Mouse (Mus musculus): ENCODE measurements at regions not wholly inside any gene's neighbourhood (a gene's known extent, or its start where the extent isn't known, plus 50 kb on each side); places are given as distances from the start of the nearest gene placed in this dataset.
A peak's percentile ranks its signal among the peaks of the same experiment; 100 is the strongest.

DNA sequence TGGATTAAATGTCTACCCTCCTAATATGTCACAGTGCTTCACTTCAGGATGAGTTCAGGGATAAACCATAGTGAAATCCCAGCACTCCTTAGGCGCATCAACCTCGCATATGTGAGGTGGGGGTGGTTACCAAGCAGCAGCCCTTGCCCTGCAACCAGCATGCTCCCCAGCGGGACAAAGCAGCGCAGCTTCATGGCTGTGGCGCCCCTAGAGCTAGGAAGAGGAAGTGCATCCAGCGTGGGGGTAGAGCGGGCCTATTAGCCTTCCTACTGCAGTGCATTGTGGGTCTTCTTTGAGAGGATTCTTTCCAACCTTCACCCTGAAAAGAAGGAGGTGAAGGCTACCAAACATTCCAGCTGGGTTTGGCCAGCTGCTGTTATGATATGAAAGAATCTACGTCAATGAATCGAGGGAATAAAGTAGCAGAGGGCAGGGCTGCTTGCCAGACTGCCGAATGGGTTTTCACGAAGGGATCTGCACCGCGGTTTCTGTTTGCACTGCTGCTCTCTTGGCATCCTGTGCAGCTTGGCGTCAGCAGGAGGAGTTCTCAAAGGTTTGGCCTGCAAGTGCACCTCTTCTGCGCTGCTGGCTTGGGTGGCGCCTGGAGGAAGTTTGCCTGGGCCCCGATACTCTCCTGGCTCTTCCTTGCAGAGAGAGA, 77.4 kb upstream of the Max start:
- peak; percentile 88 for DNase-seq (ENCODE audit: low read depth, low spot score)
- peak overlapping the region; percentile 8 to 47; a peak in 3 of 4 replicates for H3K4me3 ChIP-seq (ENCODE audit: insufficient read depth in 1 of 2, low read depth in 1 of 2, low read length in 2 of 2, poor library complexity in 1 of 2, severe bottlenecking in 1 of 2)
- TF ChIP-seq HCFC1 (IDR thresholded peaks at IDR 0.05; ENCODE audit: borderline replicate concordance, insufficient read depth, low read length): peak; percentile 65; the same call in 1 of the 2 replicates
- 0 out of 2 replicates have a peak, but pooled peaks have one; percentile 45 for TF ChIP-seq ZC3H11A (IDR thresholded peaks at IDR 0.05; ENCODE audit: borderline replicate concordance, low read depth, low read length)
- no peak for TF ChIP-seq CHD2 (IDR thresholded peaks at IDR 0.05; ENCODE audit: low read depth, low read length)
- in situ Hi-C loops (cut with MboI; ENCODE audit: low sequenced_read_pairs in 2 of 2, unreplicated experiment in 2 of 2): no loop called here
- H3K9me3 ChIP-seq (ENCODE audit: control insufficient read depth, insufficient read depth, low read depth, low read length): no peaks in the 10 kb centered on the region
- H3K36me3 ChIP-seq (ENCODE audit: control insufficient read depth, insufficient read depth, low read length, poor library complexity, severe bottlenecking): no peaks in the 10 kb centered on the region
- H3K4me1 ChIP-seq (ENCODE audit: control insufficient read depth in 2 of 2, insufficient read depth in 2 of 2, low read length in 2 of 2, poor library complexity in 1 of 2): peaks cover 0 to 4% of the 10 kb centered on the region in 2 experiments; a peak in 1 of 4 replicates
- H3K9ac ChIP-seq (ENCODE audit: insufficient read depth, low read depth, low read length, poor library complexity, severe bottlenecking): peak overlapping the region; percentile 20
- no peak overlapping the region for H3K27ac ChIP-seq (ENCODE audit: insufficient read depth, low read depth, low read length, poor library complexity, severe bottlenecking)

GRCm38 (mm10) chr12:77035676-77036075, 73.7 kb upstream of the Max start:
- Histone ChIP-seq H3K9ac (ENCODE audit: insufficient read depth, low read depth, low read length, poor library complexity, severe bottlenecking) (no peak overlapping the region), H3K9me3 (ENCODE audit: control insufficient read depth, insufficient read depth, low read depth, low read length) (no peaks in the 10 kb centered on the region), H3K36me3 (ENCODE audit: control insufficient read depth, insufficient read depth, low read length, poor library complexity, severe bottlenecking) (no peaks in the 10 kb centered on the region), H3K27ac (ENCODE audit: insufficient read depth, low read depth, low read length, poor library complexity, severe bottlenecking) (no peak overlapping the region), H3K4me1 (ENCODE audit: control insufficient read depth in 2 of 2, insufficient read depth in 2 of 2, low read length in 2 of 2, poor library complexity in 1 of 2) (peaks cover 0 to 4% of the 10 kb centered on the region in 2 experiments; a peak in 1 of 4 replicates), H3K4me3 (ENCODE audit: insufficient read depth in 1 of 2, low read depth in 1 of 2, low read length in 2 of 2, poor library complexity in 1 of 2, severe bottlenecking in 1 of 2) (no peak overlapping the region)
- in situ Hi-C loops (cut with MboI; ENCODE audit: low sequenced_read_pairs in 2 of 2, unreplicated experiment in 2 of 2): no loop called here
- TF ChIP-seq CHD2 (IDR thresholded peaks at IDR 0.05; ENCODE audit: low read depth, low read length) (no peak), ZC3H11A (IDR thresholded peaks at IDR 0.05; ENCODE audit: borderline replicate concordance, low read depth, low read length) (no peak)
- no peak for DNase-seq (ENCODE audit: low read depth, low spot score)

- H3K4me1 ChIP-seq (ENCODE audit: control insufficient read depth in 2 of 2, insufficient read depth in 2 of 2, low read length in 2 of 2, poor library complexity in 1 of 2): no peaks in the 10 kb centered on the region
- no peak overlapping the region for H3K9ac ChIP-seq (ENCODE audit: insufficient read depth, low read depth, low read length, poor library complexity, severe bottlenecking)
- TF ChIP-seq CHD2 (IDR thresholded peaks at IDR 0.05; ENCODE audit: low read depth, low read length) (no peak), HCFC1 (IDR thresholded peaks at IDR 0.05; ENCODE audit: borderline replicate concordance, insufficient read depth, low read length) (no peak)
- no peaks in the 10 kb centered on the region for H3K36me3 ChIP-seq (ENCODE audit: control insufficient read depth, insufficient read depth, low read length, poor library complexity, severe bottlenecking)
- H3K27ac ChIP-seq (ENCODE audit: insufficient read depth, low read depth, low read length, poor library complexity, severe bottlenecking): no peak overlapping the region
- in situ Hi-C loops (cut with MboI; ENCODE audit: low sequenced_read_pairs in 2 of 2, unreplicated experiment in 2 of 2): no loop called here
- DNase-seq (ENCODE audit: low read depth, low spot score): no peak
- no peak overlapping the region for H3K4me3 ChIP-seq (ENCODE audit: insufficient read depth in 1 of 2, low read depth in 1 of 2, low read length in 2 of 2, poor library complexity in 1 of 2, severe bottlenecking in 1 of 2)
- H3K9me3 ChIP-seq (ENCODE audit: control insufficient read depth, insufficient read depth, low read depth, low read length): no peaks in the 10 kb centered on the region
These were observed 69.4 kb upstream of the Max start for GRCm38 (mm10) chr12:77031448-77031847.

- no peaks in the 10 kb centered on the region for H3K4me1 ChIP-seq (ENCODE audit: control insufficient read depth in 2 of 2, insufficient read depth in 2 of 2, low read length in 2 of 2, poor library complexity in 1 of 2)
- H3K4me3 ChIP-seq (ENCODE audit: insufficient read depth in 1 of 2, low read depth in 1 of 2, low read length in 2 of 2, poor library complexity in 1 of 2, severe bottlenecking in 1 of 2): no peak overlapping the region
- in situ Hi-C loops (cut with MboI; ENCODE audit: low sequenced_read_pairs in 2 of 2, unreplicated experiment in 2 of 2): no loop called here
- TF ChIP-seq MAFK (IDR thresholded peaks at IDR 0.05; ENCODE audit: insufficient read depth, low read depth, low read length) (no peak), CHD2 (IDR thresholded peaks at IDR 0.05; ENCODE audit: low read depth, low read length) (no peak), ZNF384 (IDR thresholded peaks at IDR 0.05; ENCODE audit: low read depth, low read length) (no peak), HCFC1 (IDR thresholded peaks at IDR 0.05; ENCODE audit: borderline replicate concordance, insufficient read depth, low read length) (no peak), ZC3H11A (IDR thresholded peaks at IDR 0.05; ENCODE audit: borderline replicate concordance, low read depth, low read length) (no peak)
- H3K27ac ChIP-seq (ENCODE audit: insufficient read depth, low read depth, low read length, poor library complexity, severe bottlenecking): no peak overlapping the region
- no peak for DNase-seq (ENCODE audit: low read depth, low spot score)
- no peaks in the 10 kb centered on the region for H3K9me3 ChIP-seq (ENCODE audit: control insufficient read depth, insufficient read depth, low read depth, low read length)
- H3K36me3 ChIP-seq (ENCODE audit: control insufficient read depth, insufficient read depth, low read length, poor library complexity, severe bottlenecking): no peaks in the 10 kb centered on the region
- H3K9ac ChIP-seq (ENCODE audit: insufficient read depth, low read depth, low read length, poor library complexity, severe bottlenecking): no peak overlapping the region
These were observed 63.5 kb upstream of the Max start for GRCm38 (mm10) chr12:77025431-77025879.

DNA sequence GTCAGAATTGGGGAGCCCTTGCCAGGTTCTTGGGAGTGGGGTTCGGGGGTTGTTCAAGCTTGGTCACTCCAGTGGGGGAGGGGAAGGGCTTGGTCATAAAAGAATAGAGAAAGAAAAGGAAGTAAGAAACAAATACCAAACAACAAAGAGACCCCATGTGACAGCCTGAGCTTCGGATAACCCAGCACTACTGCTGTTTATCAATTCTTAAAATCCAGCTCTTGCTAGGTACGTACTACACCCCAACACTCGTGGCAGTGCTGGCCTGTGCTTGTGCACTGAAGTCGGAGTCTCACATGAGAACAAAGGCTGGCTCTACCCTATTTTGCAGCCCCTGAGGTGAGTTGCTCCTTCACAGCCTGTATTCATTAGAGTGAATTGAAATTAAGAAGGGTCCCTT, 60.5 kb upstream of the Max start:
- Histone ChIP-seq H3K9ac (ENCODE audit: insufficient read depth, low read depth, low read length, poor library complexity, severe bottlenecking) (no peak overlapping the region), H3K27ac (ENCODE audit: insufficient read depth, low read depth, low read length, poor library complexity, severe bottlenecking) (no peak overlapping the region), H3K9me3 (ENCODE audit: control insufficient read depth, insufficient read depth, low read depth, low read length) (no peaks in the 10 kb centered on the region), H3K36me3 (ENCODE audit: control insufficient read depth, insufficient read depth, low read length, poor library complexity, severe bottlenecking) (no peaks in the 10 kb centered on the region), H3K4me1 (ENCODE audit: control insufficient read depth in 2 of 2, insufficient read depth in 2 of 2, low read length in 2 of 2, poor library complexity in 1 of 2) (no peaks in the 10 kb centered on the region; a peak in 1 of 4 replicates), H3K4me3 (ENCODE audit: insufficient read depth in 1 of 2, low read depth in 1 of 2, low read length in 2 of 2, poor library complexity in 1 of 2, severe bottlenecking in 1 of 2) (no peak overlapping the region)
- in situ Hi-C loops (cut with MboI; ENCODE audit: low sequenced_read_pairs in 2 of 2, unreplicated experiment in 2 of 2): loop anchor here in 1 of 2 experiments (25.0 kb wide), 1 partner anchor 540 kb away; no protein-coding TSS in a partner anchor
- TF ChIP-seq HCFC1 (IDR thresholded peaks at IDR 0.05; ENCODE audit: borderline replicate concordance, insufficient read depth, low read length): no peak
- DNase-seq (ENCODE audit: low read depth, low spot score): no peak
